Mouse (Mus musculus) embryo, embryonic 11 days (tissue): ENCODE data around the gene Gm5129.
"Not testable (repeated sequence)": the region's sequence is repeated elsewhere in the genome, so short reads cannot be mapped to it uniquely, and the experiment has no call there.

Experiments used
- DNase-seq: peaks from one replicate; pipeline ENCODE4 v3.0.0-alpha.2; 2015

Gene Gm5129

GRCm38 (mm10) chr5:29735557-29736061 lies at the start of gene Gm5129, which contains the start of gene Dnajb6:
Gm5129 (minus strand) TSS chr5:29735936.
Dnajb6 (plus strand) TSS chr5:29735688.
- DNase-seq, result peak; percentile 96

- DNase-seq, result not testable (repeated sequence)
Measured at GRCm38 (mm10) chr5:29784906-29785305, 49.2 kb upstream of the Gm5129 start.

- DNase-seq, result no peak
Measured at GRCm38 (mm10) chr5:29782261-29782660, 46.5 kb upstream of the Gm5129 start.

GRCm38 (mm10) chr5:29779733-29780132 lies 44.0 kb upstream of the Gm5129 start:
- not testable (repeated sequence) for DNase-seq

- DNase-seq, result no peak
Measured at GRCm38 (mm10) chr5:29778029-29778428, 42.3 kb upstream of the Gm5129 start.

- DNase-seq, result no peak
Measured at GRCm38 (mm10) chr5:29775437-29775836, 39.7 kb upstream of the Gm5129 start.

GRCm38 (mm10) chr5:29773460-29774150 lies 37.9 kb upstream of the Gm5129 start:
- no peak for DNase-seq

- no peak for DNase-seq
Measured at GRCm38 (mm10) chr5:29772651-29773330, 37.1 kb upstream of the Gm5129 start.

GRCm38 (mm10) chr5:29772038-29772437 lies 36.3 kb upstream of the Gm5129 start:
- no peak for DNase-seq

GRCm38 (mm10) chr5:29770935-29771334 lies 35.2 kb upstream of the Gm5129 start:
- DNase-seq, result peak; percentile 11

- no peak for DNase-seq
Measured at GRCm38 (mm10) chr5:29759318-29759717, 23.6 kb upstream of the Gm5129 start.

- DNase-seq, result no peak
Measured at GRCm38 (mm10) chr5:29752894-29753293, 17.2 kb upstream of the Gm5129 start.

GRCm38 (mm10) chr5:29751306-29751705 lies 15.6 kb upstream of the Gm5129 start:
- no peak for DNase-seq

- no peak for DNase-seq
Measured at GRCm38 (mm10) chr5:29747661-29748060, 11.9 kb upstream of the Gm5129 start.

- no peak for DNase-seq
Measured at GRCm38 (mm10) chr5:29741093-29741492, 5.4 kb upstream of the Gm5129 start.

GRCm38 (mm10) chr5:29740651-29741050 lies 4.9 kb upstream of the Gm5129 start:
- DNase-seq, result no peak

- no peak for DNase-seq
Measured at GRCm38 (mm10) chr5:29738076-29738475, 2.3 kb upstream of the Gm5129 start.

GRCm38 (mm10) chr5:29737471-29737870 lies 1.7 kb upstream of the Gm5129 start:
- no peak for DNase-seq

GRCm38 (mm10) chr5:29736942-29737341 lies 1.2 kb upstream of the Gm5129 start:
- no peak for DNase-seq

GRCm38 (mm10) chr5:29736073-29736900 lies 551 bp upstream of the Gm5129 start:
- DNase-seq, result peak; percentile 37

- DNase-seq, result no peak
Measured at GRCm38 (mm10) chr5:29734831-29735510, 765 bp downstream of the Gm5129 start.

- DNase-seq, result not testable (repeated sequence)
Measured at GRCm38 (mm10) chr5:29726070-29726469, 9.7 kb downstream of the Gm5129 start.

GRCm38 (mm10) chr5:29725369-29725768 lies 10.4 kb downstream of the Gm5129 start:
- DNase-seq, result no peak
